Mouse (Mus musculus) gastrocnemius, adult 18-20 months (tissue): ENCODE results near the gene Gm42674. TPM values are rescaled to one million over a fixed set of nuclear protein-coding genes. Genes with fewer than 3 reads are reported as not detected.

Experiments
- total RNA-seq, 2 experiments: library from RNA; stranded (reverse); gene quantifications; 2 replicates each; pipeline ENCODE4 v1.2.3; 2021

Gm42674 gene
- total RNA-seq, 2 experiments from 2014 or later, result not detected

Other genes starting within 250 kb of the Gm42674 start
- gene Slc27a3, start 212.0 kb upstream of the Gm42674 start, total RNA-seq, result 1 to 10 TPM; 1.0 to 1.1 TPM
- 10 to 100 TPM; 13.6 to 16.1 TPM for gene Ints3, start 168.3 kb upstream of the Gm42674 start, total RNA-seq
- gene Npr1, start 136.0 kb upstream of the Gm42674 start, total RNA-seq, result 1 to 10 TPM; 6.0 to 7.1 TPM
- 10 to 100 TPM; 25.2 to 26.7 TPM for gene Ilf2, start 125.8 kb upstream of the Gm42674 start, total RNA-seq
- gene Snapin, start 110.9 kb upstream of the Gm42674 start, total RNA-seq, result 10 to 100 TPM; 78.8 to 79.5 TPM
- gene Chtop, start 92.4 kb upstream of the Gm42674 start, total RNA-seq, result 100 to 1,000 TPM in 1 of 2 experiments, 10 to 100 TPM in 1; 88.7 to 103 TPM
- gene S100a1, start 87.5 kb upstream of the Gm42674 start, total RNA-seq, result 100 to 1,000 TPM; 205 to 220 TPM
- gene S100a13, start 87.5 kb upstream of the Gm42674 start, total RNA-seq, result 10 to 100 TPM; 10.4 to 14.4 TPM
- gene S100a14, start 75.0 kb upstream of the Gm42674 start, total RNA-seq, result under 1 TPM in 1 of 2 experiments, not detected in 1; 0.39 TPM
- 10 to 100 TPM; 51.3 to 58.8 TPM for gene S100a16, start 64.7 kb upstream of the Gm42674 start, total RNA-seq
- gene S100a3, start 41.3 kb upstream of the Gm42674 start, total RNA-seq, result not detected
- gene S100a2, start 11.7 kb upstream of the Gm42674 start, total RNA-seq, result not detected
- gene S100a4, start 1.9 kb downstream of the Gm42674 start, total RNA-seq, result 10 to 100 TPM; 10.1 to 17.7 TPM
- gene S100a5, start 6.6 kb downstream of the Gm42674 start, total RNA-seq, result 1 to 10 TPM in 1 of 2 experiments, not detected in 1; 2.5 TPM
- 100 to 1,000 TPM in 1 of 2 experiments, 10 to 100 TPM in 1; 63.5 to 106 TPM for gene S100a6, start 11.0 kb downstream of the Gm42674 start, total RNA-seq
- not detected for gene S100a7a, start 52.1 kb downstream of the Gm42674 start, total RNA-seq
- gene S100a8, start 67.1 kb downstream of the Gm42674 start, total RNA-seq, result not detected
- not detected for gene S100a9, start 93.8 kb downstream of the Gm42674 start, total RNA-seq
- gene Pglyrp4, start 125.0 kb downstream of the Gm42674 start, total RNA-seq, result not detected
- gene Gm5849, start 176.0 kb downstream of the Gm42674 start, total RNA-seq, result not detected